Comparison of ENCODE assay signal across 10 mouse cellular contexts in genomic region chr13:97867322-97867962, GRCm38 (mm10).
A peak's percentile ranks its signal among the peaks of the same experiment; 100 is the strongest.
DNase-seq lines count a peak whose midpoint lies in the region; ATAC-seq and TF ChIP-seq lines count a peak whose summit lies in the region.
"Had no signal": no experiment of that assay in that cellular context is flagged by ENCODE, and none has a peak within 500 bp of the region (broad histone marks: within the 10 kb centered on the region; RNA-seq: fewer than 3 reads in every experiment).

No protein-coding gene starts in this region.

- ATAC-seq in hindbrain, postnatal 0 days: no peak
- no peak for ATAC-seq in embryonic facial prominence, embryonic 12.5 days (ENCODE audit: insufficient number of reproducible peaks, insufficient read depth, low FRiP score, low TSS enrichment)
- ATAC-seq in kidney, embryonic 16.5 days (ENCODE audit: low FRiP score, low TSS enrichment): no peak; the same call in 1 of the 2 replicates

- WGBS in hindbrain, embryonic 10.5 days: 45% methylated on average over 13 of the region's 13 CpGs
- 48% methylated on average over 13 of the region's 13 CpGs for WGBS in hindbrain, postnatal 0 days
- 22% methylated on average over 13 of the region's 13 CpGs for WGBS in embryonic facial prominence, embryonic 12.5 days
- WGBS in kidney, embryonic 16.5 days: 25% methylated on average over 13 of the region's 13 CpGs

- H3K9ac ChIP-seq in hindbrain, postnatal 0 days (replicated peaks; ENCODE audit: low read length): no peak overlapping the region
- no peak overlapping the region for H3K9ac ChIP-seq in embryonic facial prominence, embryonic 12.5 days
- 0 out of 2 replicates have a peak overlapping the region, but pooled peaks have one; percentile 28 for H3K9ac ChIP-seq in kidney, embryonic 16.5 days (replicated peaks; ENCODE audit: low read length)

- no peak overlapping the region for H3K4me2 ChIP-seq in hindbrain, postnatal 0 days (ENCODE audit: low read depth, low read length)
- peak overlapping the region; percentile 12; the same call in 1 of the 2 replicates for H3K4me2 ChIP-seq in embryonic facial prominence, embryonic 12.5 days (replicated peaks)
- H3K4me2 ChIP-seq in kidney, embryonic 16.5 days (replicated peaks; ENCODE audit: low read depth, low read length): no peak overlapping the region

- H3K4me3 ChIP-seq in hindbrain, embryonic 10.5 days: no peak overlapping the region
- H3K4me3 ChIP-seq in hindbrain, postnatal 0 days (ENCODE audit: low read length): no peak overlapping the region
- no peak overlapping the region for H3K4me3 ChIP-seq in embryonic facial prominence, embryonic 12.5 days
- no peak overlapping the region for H3K4me3 ChIP-seq in kidney, embryonic 16.5 days (ENCODE audit: low read length)

- H3K27me3 ChIP-seq in hindbrain, embryonic 10.5 days (ENCODE audit: insufficient read depth, poor library complexity, severe bottlenecking): no peaks in the 10 kb centered on the region
- H3K27me3 ChIP-seq in hindbrain, postnatal 0 days (ENCODE audit: insufficient read depth, low read length): no peaks in the 10 kb centered on the region
- H3K27me3 ChIP-seq in embryonic facial prominence, embryonic 12.5 days: no peaks in the 10 kb centered on the region
- no peaks in the 10 kb centered on the region for H3K27me3 ChIP-seq in kidney, embryonic 16.5 days (ENCODE audit: insufficient read depth, low read length)
- H3K27me3 ChIP-seq: CH12.LX had no signal

- no peaks in the 10 kb centered on the region for H3K36me3 ChIP-seq in hindbrain, embryonic 10.5 days
- H3K36me3 ChIP-seq in hindbrain, postnatal 0 days (ENCODE audit: insufficient read depth, low read length): no peaks in the 10 kb centered on the region
- H3K36me3 ChIP-seq in embryonic facial prominence, embryonic 12.5 days: no peaks in the 10 kb centered on the region
- no peaks in the 10 kb centered on the region for H3K36me3 ChIP-seq in kidney, embryonic 16.5 days (ENCODE audit: insufficient read depth, low read length)

- TF ChIP-seq CTCF in hindbrain, postnatal 0 days (IDR thresholded peaks at IDR 0.05; ENCODE audit: low read depth): no peak

- H3K27ac ChIP-seq in hindbrain, embryonic 10.5 days: peak overlapping the region; percentile 56
- no peak overlapping the region for H3K27ac ChIP-seq in hindbrain, postnatal 0 days
- peak overlapping the region; percentile 52 for H3K27ac ChIP-seq in embryonic facial prominence, embryonic 12.5 days
- H3K27ac ChIP-seq in kidney, embryonic 16.5 days (ENCODE audit: low read length): peak overlapping the region; percentile 70
- H3K27ac ChIP-seq: macrophage had no signal

- no peaks in the 10 kb centered on the region for H3K9me3 ChIP-seq in hindbrain, embryonic 10.5 days
- no peaks in the 10 kb centered on the region for H3K9me3 ChIP-seq in hindbrain, postnatal 0 days (ENCODE audit: low read length)
- no peaks in the 10 kb centered on the region for H3K9me3 ChIP-seq in embryonic facial prominence, embryonic 12.5 days
- H3K9me3 ChIP-seq in kidney, embryonic 16.5 days (ENCODE audit: low read length): no peaks in the 10 kb centered on the region

- DNase-seq in hindbrain, embryonic 10.5 days (ENCODE audit: low spot score): peak; percentile 39
- no peak for DNase-seq in hindbrain, postnatal 0 days (ENCODE audit: low spot score)
- DNase-seq in neural tube, embryonic 10.5 days (ENCODE audit: extremely low spot score, low spot score): peak; percentile 36
- DNase-seq in layer of hippocampus, adult 8-10 months (ENCODE audit: low spot score in 2 of 2): no peak
- no peak for DNase-seq in spleen, adult 12 weeks (ENCODE audit: low spot score)
- DNase-seq in liver: no peak

- peaks cover 28% of the 10 kb centered on the region for H3K4me1 ChIP-seq in hindbrain, embryonic 10.5 days (replicated peaks)
- H3K4me1 ChIP-seq in hindbrain, postnatal 0 days (ENCODE audit: insufficient read depth, low read length): no peaks in the 10 kb centered on the region
- H3K4me1 ChIP-seq in embryonic facial prominence, embryonic 12.5 days: peaks cover 9% of the 10 kb centered on the region
- peaks cover 25% of the 10 kb centered on the region for H3K4me1 ChIP-seq in kidney, embryonic 16.5 days (ENCODE audit: insufficient read depth, low read length)

Comparison
In these comparisons a context has a peak if more than half of its experiments do, and no peak if none do; other contexts are left out.
1. DNase-seq: peak in hindbrain, embryonic 10.5 days (single experiment) and neural tube, embryonic 10.5 days (single experiment); none in hindbrain, postnatal 0 days (single experiment), layer of hippocampus, adult 8-10 months (0 of 2), spleen, adult 12 weeks (single experiment) and liver (single experiment).